Comparison of ENCODE assay signal across 11 mouse cellular contexts in genomic region chr6:54463701-54464458, GRCm38 (mm10). TPM values are rescaled to one million over a fixed set of nuclear protein-coding genes. Genes with fewer than 3 reads are reported as not detected.
DNase-seq lines count a peak whose midpoint lies in the region; ATAC-seq lines count a peak whose summit lies in the region.
"Had no signal": no experiment of that assay in that cellular context is flagged by ENCODE, and none has a peak within 500 bp of the region (broad histone marks: within the 10 kb centered on the region; RNA-seq: fewer than 3 reads in every experiment).

No protein-coding gene starts in this region.

- DNase-seq in cerebellum, adult 8-10 months, result no peak
- DNase-seq in left cerebral cortex, postnatal 4 days, result peak; percentile 53
- DNase-seq in left cerebral cortex, adult 18-20 months (ENCODE audit: low spot score in 2 of 2), result no peak
- DNase-seq in cerebellum, postnatal 4 days (ENCODE audit: low spot score in 2 of 2), result peak; percentile 15 to 21
- no peak for DNase-seq in natural killer cell, adult 2 months (ENCODE audit: low spot score in 2 of 2)
- DNase-seq in gastrocnemius, postnatal 36 days, result no peak
- DNase-seq: kidney, adult 18-20 months had no signal

- peaks cover 6% of the 10 kb centered on the region; the same call in 1 of the 2 replicates for H3K4me1 ChIP-seq in lung, embryonic 16.5 days (replicated peaks; ENCODE audit: control insufficient read depth, insufficient read depth, low read length)

- H3K27me3 ChIP-seq in lung, embryonic 16.5 days (ENCODE audit: control insufficient read depth, insufficient read depth, low read depth, low read length), result no peaks in the 10 kb centered on the region
- H3K27me3 ChIP-seq: neural tube, embryonic 12.5 days had no signal

- ATAC-seq in cerebellum, adult (ENCODE audit: insufficient number of reproducible peaks, low FRiP score, low TSS enrichment), result 0 out of 2 replicates have a peak, but pooled peaks have one; percentile 51
- peak; percentile 75 for ATAC-seq in lung, embryonic 16.5 days (ENCODE audit: low read depth)

- no peak overlapping the region for H3K27ac ChIP-seq in lung, embryonic 16.5 days (ENCODE audit: low read length)
- H3K27ac ChIP-seq: embryonic facial prominence, embryonic 10.5 days; neural tube, embryonic 12.5 days had no signal

- H3K4me2 ChIP-seq in lung, embryonic 16.5 days (ENCODE audit: low read depth, low read length), result no peak overlapping the region
- H3K4me2 ChIP-seq: neural tube, embryonic 12.5 days had no signal

- H3K4me3 ChIP-seq in lung, embryonic 16.5 days (ENCODE audit: low read length), result no peak overlapping the region
- H3K4me3 ChIP-seq: embryonic facial prominence, embryonic 10.5 days; neural tube, embryonic 12.5 days had no signal

- intact Hi-C loops in left cerebral cortex, postnatal 4 days (cut with DNase I), result no loop called here
- intact Hi-C loops in gastrocnemius, postnatal 36 days (cut with DNase I), result no loop called here

- no peaks in the 10 kb centered on the region for H3K36me3 ChIP-seq in lung, embryonic 16.5 days (ENCODE audit: control insufficient read depth, insufficient read depth, low read length)
- H3K36me3 ChIP-seq: embryonic facial prominence, embryonic 10.5 days; neural tube, embryonic 12.5 days had no signal

- WGBS in lung, embryonic 16.5 days, result 45% methylated on average over 8 of the region's 8 CpGs

- no peaks in the 10 kb centered on the region for H3K9me3 ChIP-seq in lung, embryonic 16.5 days (ENCODE audit: control insufficient read depth, low read length)
- H3K9me3 ChIP-seq: embryonic facial prominence, embryonic 10.5 days; neural tube, embryonic 12.5 days had no signal

- no peak overlapping the region for H3K9ac ChIP-seq in lung, embryonic 16.5 days (ENCODE audit: low read length)
- H3K9ac ChIP-seq: neural tube, embryonic 12.5 days had no signal

RNA-seq across cellular contexts. Expression of gene Wipf3, which starts 34.5 kb away (rescaled TPM):
- 10 to 100 TPM; 21.9 to 22.6 TPM for total RNA-seq in left cerebral cortex, postnatal 4 days (2021)
- 10 to 100 TPM; 73.0 to 85.6 TPM for total RNA-seq in left cerebral cortex, adult 18-20 months (2021)
- polyA plus RNA-seq in lung, embryonic 16.5 days (2015; fragmentation: Nextera tagmentation; extraction: Ambion mirVana), result 1.2 TPM in 2 replicates
- 10 to 100 TPM; 15.5 to 16.0 TPM for total RNA-seq in gastrocnemius, postnatal 36 days (2021)

Comparison
In these comparisons a context has a peak if more than half of its experiments do, and no peak if none do; other contexts are left out.
1. DNase-seq: peak in left cerebral cortex, postnatal 4 days (single experiment) and cerebellum, postnatal 4 days (2 of 2); none in cerebellum, adult 8-10 months (single experiment), left cerebral cortex, adult 18-20 months (0 of 2), natural killer cell, adult 2 months (0 of 2) and gastrocnemius, postnatal 36 days (0 of 2).